Mouse (Mus musculus) adrenal gland (tissue): ENCODE results near the gene Kif18b.

Experiments used
- intact Hi-C: fragments of 180-260 bp; cut with DNase I; formaldehyde crosslinking; loops from one replicate; pipeline ENCODE4 v1.15.1; 2025

The Kif18b gene

GRCm38 (mm10) chr11:102939024-102939675 is 14.2 kb upstream of the Kif18b start:
- intact Hi-C loops, result loop anchor here (5.0 kb wide), 1 partner anchor 47 kb away; no protein-coding TSS in a partner anchor

GRCm38 (mm10) chr11:102937529-102938182 is 12.7 kb upstream of the Kif18b start:
- intact Hi-C loops, result loop anchor here (5.0 kb wide), 1 partner anchor 45 kb away; no protein-coding TSS in a partner anchor

GRCm38 (mm10) chr11:102936272-102936671 is 11.3 kb upstream of the Kif18b start:
- intact Hi-C loops, result loop anchor here (5.0 kb wide), 1 partner anchor 44 kb away; no protein-coding TSS in a partner anchor

- intact Hi-C loops, result no loop called here
These were observed 5.7 kb upstream of the Kif18b start for GRCm38 (mm10) chr11:102930672-102931071.

- intact Hi-C loops, result no loop called here
These were observed 410 bp upstream of the Kif18b start for GRCm38 (mm10) chr11:102925351-102925717.

GRCm38 (mm10) chr11:102921491-102921890 is 3.4 kb downstream of the Kif18b start:
- intact Hi-C loops, result no loop called here

GRCm38 (mm10) chr11:102918077-102918476 is 6.8 kb downstream of the Kif18b start:
- intact Hi-C loops, result no loop called here

- intact Hi-C loops, result no loop called here
These were observed 9.5 kb downstream of the Kif18b start for GRCm38 (mm10) chr11:102915380-102915779.

- intact Hi-C loops, result no loop called here
These were observed 13.5 kb downstream of the Kif18b start for GRCm38 (mm10) chr11:102911376-102911775.

GRCm38 (mm10) chr11:102903654-102904053 is 21.3 kb downstream of the Kif18b start:
- intact Hi-C loops, result loop anchor here (10.0 kb wide), 1 partner anchor 151 kb away; no protein-coding TSS in a partner anchor

GRCm38 (mm10) chr11:102902107-102902506 is 22.8 kb downstream of the Kif18b start:
- intact Hi-C loops, result loop anchor here (10.0 kb wide), 1 partner anchor 153 kb away; no protein-coding TSS in a partner anchor

GRCm38 (mm10) chr11:102901199-102901598 is 23.7 kb downstream of the Kif18b start:
- intact Hi-C loops, result loop anchor here (2.0 to 10.0 kb wide), 2 partner anchors 92 to 154 kb away; no protein-coding TSS in a partner anchor

- intact Hi-C loops, result loop anchor here (2.0 to 10.0 kb wide), 2 partner anchors 92 to 154 kb away; no protein-coding TSS in a partner anchor
These were observed 24.2 kb downstream of the Kif18b start, which contains the start of gene Gfap for GRCm38 (mm10) chr11:102900763-102901162. Gfap (minus strand) TSS chr11:102900912.

- intact Hi-C loops, result no loop called here
These were observed 26.5 kb downstream of the Kif18b start for GRCm38 (mm10) chr11:102898408-102898807.

- intact Hi-C loops, result no loop called here
These were observed 28.3 kb downstream of the Kif18b start for GRCm38 (mm10) chr11:102896641-102897040.

- intact Hi-C loops, result no loop called here
These were observed 29.1 kb downstream of the Kif18b start for GRCm38 (mm10) chr11:102895779-102896178.

- intact Hi-C loops, result loop anchor here (5.0 kb wide), 1 partner anchor 43 kb away; no protein-coding TSS in a partner anchor
These were observed 30.2 kb downstream of the Kif18b start for GRCm38 (mm10) chr11:102894716-102895115.

GRCm38 (mm10) chr11:102893015-102893651 is 31.8 kb downstream of the Kif18b start:
- intact Hi-C loops, result loop anchor here (5.0 kb wide), 1 partner anchor 44 kb away; no protein-coding TSS in a partner anchor

- intact Hi-C loops, result loop anchor here (5.0 kb wide), 1 partner anchor 47 kb away; no protein-coding TSS in a partner anchor
These were observed 34.8 kb downstream of the Kif18b start for GRCm38 (mm10) chr11:102890096-102890495.

- intact Hi-C loops, result no loop called here
These were observed 36.8 kb downstream of the Kif18b start for GRCm38 (mm10) chr11:102888135-102888534.

- intact Hi-C loops, result no loop called here
These were observed 37.5 kb downstream of the Kif18b start for GRCm38 (mm10) chr11:102887433-102887832.
